Comparison of ENCODE assay signal across 19 mouse cellular contexts in genomic region chr1:89007476-89007875, GRCm38 (mm10).
DNase-seq lines count a peak whose midpoint lies in the region; ATAC-seq and TF ChIP-seq lines count a peak whose summit lies in the region.
"Had no signal": no experiment of that assay in that cellular context is flagged by ENCODE, and none has a peak within 500 bp of the region (broad histone marks: within the 10 kb centered on the region; RNA-seq: fewer than 3 reads in every experiment).

No protein-coding gene starts in this region.

- H3K27me3 ChIP-seq in forebrain, embryonic 14.5 days (replicated peaks; ENCODE audit: control insufficient read depth, insufficient read depth, low read length), result no peaks in the 10 kb centered on the region
- no peaks in the 10 kb centered on the region for H3K27me3 ChIP-seq in forebrain, embryonic 12.5 days
- no peaks in the 10 kb centered on the region for H3K27me3 ChIP-seq in forebrain, postnatal 0 days (ENCODE audit: insufficient read depth, low read length)
- no peaks in the 10 kb centered on the region for H3K27me3 ChIP-seq in thymus, adult 2 months (ENCODE audit: control insufficient read depth, insufficient read depth, low read length)
- H3K27me3 ChIP-seq: hindbrain, embryonic 12.5 days; hindbrain, embryonic 15.5 days had no signal

- H3K4me1 ChIP-seq in forebrain, embryonic 14.5 days (ENCODE audit: control insufficient read depth, insufficient read depth, low read length), result no peaks in the 10 kb centered on the region
- H3K4me1 ChIP-seq in forebrain, embryonic 12.5 days, result peaks cover 5% of the 10 kb centered on the region; the same call in 1 of the 2 replicates
- H3K4me1 ChIP-seq in forebrain, postnatal 0 days (ENCODE audit: insufficient read depth), result no peaks in the 10 kb centered on the region
- H3K4me1 ChIP-seq in thymus, adult 2 months (replicated peaks; ENCODE audit: control insufficient read depth, insufficient read depth, low read length), result no peaks in the 10 kb centered on the region
- H3K4me1 ChIP-seq: hindbrain, embryonic 15.5 days had no signal

- ATAC-seq in forebrain, embryonic 14.5 days, result peak; percentile 65; the same call in 1 of the 2 replicates
- no peak for ATAC-seq in forebrain, embryonic 12.5 days (ENCODE audit: low FRiP score)
- ATAC-seq in forebrain, postnatal 0 days, result peak; percentile 71
- ATAC-seq: CD4-positive, CD25-positive, alpha-beta regulatory T cell, adult 4 months had no signal

- no peak overlapping the region for H3K4me3 ChIP-seq in forebrain, embryonic 14.5 days (ENCODE audit: low read depth, low read length)
- H3K4me3 ChIP-seq in forebrain, embryonic 12.5 days (replicated peaks), result no peak overlapping the region
- H3K4me3 ChIP-seq in forebrain, postnatal 0 days (ENCODE audit: low read depth, low read length), result no peak overlapping the region
- no peak overlapping the region for H3K4me3 ChIP-seq in thymus, adult 2 months (ENCODE audit: control insufficient read depth, insufficient read depth, low read length)
- H3K4me3 ChIP-seq: heart, adult 2 months; hindbrain, embryonic 12.5 days; hindbrain, embryonic 15.5 days had no signal

- TF ChIP-seq POLR2A in brain, embryonic 14.5 days (IDR thresholded peaks at IDR 0.05; ENCODE audit: borderline replicate concordance, extremely low read depth, insufficient read depth, insufficient read length, poor library complexity, severe bottlenecking), result no peak
- TF ChIP-seq POLR2A in thymus, adult 2 months (IDR thresholded peaks at IDR 0.05; ENCODE audit: control insufficient read depth, extremely low read depth, insufficient read depth, low read length, poor library complexity), result no peak

- H3K36me3 ChIP-seq in forebrain, embryonic 14.5 days (ENCODE audit: control insufficient read depth, insufficient read depth, low read length), result no peaks in the 10 kb centered on the region
- no peaks in the 10 kb centered on the region for H3K36me3 ChIP-seq in forebrain, embryonic 12.5 days (replicated peaks)
- H3K36me3 ChIP-seq in forebrain, postnatal 0 days (ENCODE audit: insufficient read depth), result no peaks in the 10 kb centered on the region
- H3K36me3 ChIP-seq in thymus, adult 2 months (ENCODE audit: control insufficient read depth, insufficient read depth, low read length), result no peaks in the 10 kb centered on the region
- H3K36me3 ChIP-seq: hindbrain, embryonic 12.5 days; hindbrain, embryonic 15.5 days had no signal

- H3K4me2 ChIP-seq in forebrain, embryonic 14.5 days (ENCODE audit: low read length), result no peak overlapping the region
- H3K4me2 ChIP-seq in forebrain, embryonic 12.5 days, result no peak overlapping the region
- no peak overlapping the region for H3K4me2 ChIP-seq in forebrain, postnatal 0 days (ENCODE audit: low read depth)
- H3K4me2 ChIP-seq: heart, embryonic 11.5 days; hindbrain, embryonic 12.5 days; hindbrain, embryonic 15.5 days had no signal

- H3K27ac ChIP-seq in forebrain, embryonic 14.5 days (ENCODE audit: low read depth, low read length), result no peak overlapping the region; the same call in 1 of the 2 replicates
- H3K27ac ChIP-seq in forebrain, embryonic 12.5 days, result no peak overlapping the region
- no peak overlapping the region for H3K27ac ChIP-seq in forebrain, postnatal 0 days (ENCODE audit: low read depth, low read length)
- H3K27ac ChIP-seq in thymus, adult 2 months (ENCODE audit: control insufficient read depth, insufficient read depth, low read length), result no peak overlapping the region
- H3K27ac ChIP-seq: heart, adult 2 months; hindbrain, embryonic 12.5 days; hindbrain, embryonic 15.5 days had no signal

- H3K9ac ChIP-seq in forebrain, embryonic 14.5 days (ENCODE audit: low read length), result no peak overlapping the region
- no peak overlapping the region for H3K9ac ChIP-seq in forebrain, embryonic 12.5 days
- no peak overlapping the region for H3K9ac ChIP-seq in forebrain, postnatal 0 days
- H3K9ac ChIP-seq: hindbrain, embryonic 12.5 days; hindbrain, embryonic 15.5 days had no signal

- peak; percentile 85 for DNase-seq in forebrain, embryonic 14.5 days (ENCODE audit: low spot score)
- peak; percentile 28 for DNase-seq in brain, adult 2 months (ENCODE audit: low read depth, low spot score)
- peak; percentile 86 for DNase-seq in brain, embryonic 14.5 days (ENCODE audit: low read depth)
- DNase-seq in forebrain, postnatal 0 days, result peak; percentile 78
- no peak for DNase-seq in thymus, adult 2 months
- DNase-seq: adrenal gland, adult 2 months; adrenal gland, postnatal 14 days; cerebellum, adult 11-12 months; cerebellum, adult 8-10 months; cerebellum, postnatal 14 days; gastrocnemius, postnatal 25 days; heart, adult 2 months; kidney, adult 11 months; kidney, adult 8-10 months had no signal

- WGBS in forebrain, embryonic 14.5 days, result 68% methylated on average over 7 of the region's 7 CpGs
- WGBS in forebrain, embryonic 12.5 days, result 87% methylated on average over 7 of the region's 7 CpGs
- WGBS in forebrain, postnatal 0 days, result 47% methylated on average over 7 of the region's 7 CpGs
- WGBS in thymus, adult 2 months, result 96% methylated on average over 7 of the region's 7 CpGs

- no peaks in the 10 kb centered on the region for H3K9me3 ChIP-seq in forebrain, embryonic 14.5 days (replicated peaks; ENCODE audit: control insufficient read depth, low read length)
- peaks cover 4% of the 10 kb centered on the region; the same call in 1 of the 2 replicates for H3K9me3 ChIP-seq in forebrain, embryonic 12.5 days
- H3K9me3 ChIP-seq in forebrain, postnatal 0 days (ENCODE audit: low read length), result no peaks in the 10 kb centered on the region
- H3K9me3 ChIP-seq: hindbrain, embryonic 12.5 days; hindbrain, embryonic 15.5 days had no signal

- TF ChIP-seq CTCF in brain, embryonic 14.5 days (IDR thresholded peaks at IDR 0.05; ENCODE audit: borderline replicate concordance, extremely low read depth, insufficient read depth, insufficient read length), result no peak
- TF ChIP-seq CTCF in forebrain, postnatal 0 days (IDR thresholded peaks at IDR 0.05; ENCODE audit: low read depth), result no peak
- TF ChIP-seq CTCF in thymus, adult 2 months (IDR thresholded peaks at IDR 0.05; ENCODE audit: borderline replicate concordance, control insufficient read depth, extremely low read depth, insufficient read depth, low read length, poor library complexity), result no peak
